Mouse (Mus musculus): ENCODE data around the gene Jmjd8.

DNA sequence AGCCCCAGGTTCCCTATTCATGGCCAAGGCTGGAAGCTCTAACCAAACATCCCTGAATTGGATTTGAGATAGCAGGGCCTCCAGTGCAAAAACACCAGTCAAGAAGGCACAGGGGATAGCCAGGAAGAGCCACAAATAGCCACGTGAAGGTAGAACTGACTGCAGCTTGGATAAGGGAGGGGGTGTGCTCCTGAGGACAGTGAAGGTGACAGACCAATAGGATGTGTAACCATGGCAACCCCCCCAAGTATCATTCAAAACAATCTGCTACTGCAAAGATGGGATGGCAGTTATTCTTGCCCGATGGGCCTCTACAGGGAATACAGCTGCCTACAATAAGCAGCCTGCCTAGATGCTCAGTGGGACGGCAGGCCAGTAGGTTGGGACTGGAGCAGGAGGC, 8.9 kb downstream of the Jmjd8 start:
- TF ChIP-seq EP300 (optimal IDR thresholded peaks at IDR 0.05) (no peak), CTCF (IDR thresholded peaks at IDR 0.05; ENCODE audit: low read depth) (no peak)

Measured in stomach, postnatal 0 days (tissue).